9 mouse cellular contexts compared by ENCODE assay signal in the genomic region with DNA sequence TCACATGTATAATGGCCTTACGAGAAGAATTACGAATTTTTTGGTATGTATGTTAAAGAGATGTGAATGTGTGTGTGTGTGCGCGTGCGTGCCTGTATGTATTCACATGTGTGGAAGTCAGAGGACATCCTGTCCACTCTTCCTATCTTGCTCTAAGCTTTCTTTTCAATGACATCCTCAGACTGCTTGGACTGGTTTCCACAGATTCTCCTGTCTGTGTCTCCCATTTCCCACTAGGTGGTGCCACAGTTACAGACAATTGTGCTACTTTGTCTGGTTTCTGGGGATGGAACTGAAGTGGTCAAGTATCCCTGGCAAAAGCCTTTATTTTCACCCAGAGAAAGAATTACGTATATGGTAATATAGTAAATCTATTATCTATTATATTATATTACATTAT. TPM values are rescaled to one million over a fixed set of nuclear protein-coding genes. Genes with fewer than 3 reads are reported as not detected.
DNase-seq lines count a peak whose midpoint lies in the region; ATAC-seq and TF ChIP-seq lines count a peak whose summit lies in the region.
"Had no signal": no experiment of that assay in that cellular context is flagged by ENCODE, and none has a peak within 500 bp of the region (broad histone marks: within the 10 kb centered on the region; RNA-seq: fewer than 3 reads in every experiment).

No protein-coding gene starts in this region.

- ATAC-seq in frontal cortex, adult (ENCODE audit: low TSS enrichment), result peak; percentile 35; the same call in 1 of the 2 replicates

- TF ChIP-seq POLR2A in lung, adult 2 months (IDR thresholded peaks at IDR 0.05; ENCODE audit: borderline replicate concordance, extremely low read depth, low read depth, low read length), result no peak

- H3K4me1 ChIP-seq in lung, adult 2 months (ENCODE audit: control insufficient read depth, insufficient read depth, low read length), result peaks cover 6% of the 10 kb centered on the region; the same call in 1 of the 2 replicates

- no peak for DNase-seq in frontal cortex, postnatal 25 days (ENCODE audit: low spot score in 2 of 2)
- DNase-seq in lung, adult 18-20 months, result peak; percentile 14 to 32
- DNase-seq in lung, adult 2 months, result no peak
- DNase-seq in cerebellum, postnatal 36 days, result peak; percentile 24 to 46
- DNase-seq in kidney, postnatal 36 days, result peak; percentile 58 to 62
- DNase-seq in B cell, adult 2 months, result no peak
- no peak for DNase-seq in ovary, postnatal 10 days (ENCODE audit: low spot score)

- no peak overlapping the region for H3K4me3 ChIP-seq in lung, adult 2 months (replicated peaks; ENCODE audit: extremely low read depth, low read depth, low read length)
- H3K4me3 ChIP-seq: megakaryocyte, embryonic 14.5 days had no signal

- WGBS in lung, adult 2 months, result 50% methylated on average over 6 of the region's 6 CpGs

- no peak for TF ChIP-seq CTCF in lung, adult 2 months (IDR thresholded peaks at IDR 0.05; ENCODE audit: insufficient read depth, low read length)

RNA-seq across cellular contexts. Expression of a gene that starts 4.0 kb away (rescaled TPM):
- polyA plus RNA-seq in lung, adult 2 months (2012; rRNA removed), result 4.2 and 5.3 TPM in 2 replicates

Comparison
In these comparisons a context has a peak if more than half of its experiments do, and no peak if none do; other contexts are left out.
1. DNase-seq: peak in lung, adult 18-20 months (2 of 2), cerebellum, postnatal 36 days (2 of 2) and kidney, postnatal 36 days (2 of 2); none in frontal cortex, postnatal 25 days (0 of 2), lung, adult 2 months (single experiment), B cell, adult 2 months (0 of 2) and ovary, postnatal 10 days (single experiment).